Mouse (Mus musculus) NIH3T3 (cell line): ENCODE results near the gene Gm3376.
"Not testable (repeated sequence)": the region's sequence is repeated elsewhere in the genome, so short reads cannot be mapped to it uniquely, and the experiment has no call there.

ENCODE experiments used
- DNase-seq: peaks from one replicate; pipeline ENCODE4 v3.0.0-alpha.2; 2012; ENCODE audit warnings: low read depth

The Gm3376 gene

GRCm38 (mm10) chrY:3771373-3771772, at the start of gene Gm3376:
Gene Gm3376 (plus strand): TSS chrY:3771673.
- DNase-seq, result not testable (repeated sequence)
